Mouse (Mus musculus): ENCODE data around the gene Aars2.

The Aars2 gene

DNA sequence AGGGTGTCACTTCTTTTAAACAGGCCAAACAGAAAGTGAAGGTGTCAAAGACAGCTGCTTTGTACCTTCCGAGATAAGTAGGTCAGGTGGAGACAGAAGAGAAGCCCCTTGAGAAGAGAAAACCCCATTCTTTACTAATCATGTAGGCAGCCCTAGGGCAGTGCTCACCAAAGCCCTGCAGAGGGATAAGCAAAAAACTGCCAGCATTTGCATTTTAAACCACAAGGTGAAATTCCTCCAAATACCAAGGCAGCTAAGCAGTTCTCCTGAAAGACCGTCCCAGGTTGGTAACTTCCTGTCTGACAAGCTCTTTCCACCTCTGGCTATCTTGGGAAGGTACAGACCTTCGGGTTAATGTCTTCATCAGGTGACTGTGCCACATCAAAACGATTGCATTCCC is 4.3 kb upstream of the Aars2 start:
- no peak for DNase-seq

DNA sequence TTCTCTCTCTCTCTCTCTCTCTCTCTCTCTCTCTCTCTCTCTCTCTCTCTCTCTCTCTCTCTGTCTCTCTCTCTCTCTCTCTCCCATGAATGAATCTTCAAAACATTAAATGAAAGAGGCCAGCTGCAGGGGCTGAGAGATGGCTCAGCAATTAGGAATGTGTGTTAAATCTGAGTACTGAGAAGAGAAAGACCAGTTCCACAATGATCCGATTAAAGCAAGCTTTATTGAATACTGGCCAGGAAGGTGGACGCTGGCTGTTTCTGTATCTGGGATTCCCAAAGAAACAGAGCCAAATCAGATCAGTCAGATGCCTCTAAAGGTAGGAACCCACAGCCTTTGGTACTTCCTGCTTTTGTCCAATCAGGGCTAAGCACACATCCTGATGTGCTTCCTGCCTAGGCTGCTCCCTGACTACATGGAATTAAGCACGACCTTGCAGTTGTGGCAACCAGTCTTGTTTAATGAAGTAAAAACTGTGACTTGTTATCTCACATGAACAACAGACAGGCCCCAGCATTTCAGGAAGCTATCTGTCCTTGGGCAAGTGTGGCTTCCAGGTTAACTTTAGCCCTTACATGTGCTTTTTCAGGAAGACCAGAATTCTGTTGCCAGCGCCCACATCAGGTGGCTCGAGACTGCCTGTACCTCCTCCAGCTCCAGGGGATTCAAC is 3.2 kb upstream of the Aars2 start:
- DNase-seq = no peak

DNA sequence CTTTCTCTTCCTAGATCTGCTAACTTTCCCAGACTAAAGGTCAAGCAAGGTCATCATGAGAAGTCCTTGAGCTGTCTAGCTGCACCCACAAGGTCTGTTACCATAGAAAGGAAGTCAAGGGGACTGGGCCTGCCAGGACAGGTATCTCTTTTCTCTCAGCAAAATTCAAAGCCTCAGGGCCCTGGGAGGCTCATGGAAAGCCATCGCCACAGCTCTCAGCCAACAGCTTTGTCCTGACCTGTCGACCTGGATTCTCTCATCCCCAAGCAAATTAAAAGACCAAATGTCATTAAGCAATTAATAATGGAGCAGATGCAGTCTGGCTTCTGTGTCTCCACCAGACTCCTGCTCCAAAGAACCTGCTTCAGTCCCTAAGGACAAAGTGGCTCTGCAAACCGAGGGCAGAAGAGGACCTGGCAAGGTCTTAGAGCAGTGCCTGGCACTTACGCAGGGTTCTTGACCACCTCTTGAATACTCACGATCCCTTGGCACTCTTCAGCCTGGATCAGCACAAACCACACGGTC is 638 bp upstream of the Aars2 start:
- DNase-seq = peak; percentile 63

DNA sequence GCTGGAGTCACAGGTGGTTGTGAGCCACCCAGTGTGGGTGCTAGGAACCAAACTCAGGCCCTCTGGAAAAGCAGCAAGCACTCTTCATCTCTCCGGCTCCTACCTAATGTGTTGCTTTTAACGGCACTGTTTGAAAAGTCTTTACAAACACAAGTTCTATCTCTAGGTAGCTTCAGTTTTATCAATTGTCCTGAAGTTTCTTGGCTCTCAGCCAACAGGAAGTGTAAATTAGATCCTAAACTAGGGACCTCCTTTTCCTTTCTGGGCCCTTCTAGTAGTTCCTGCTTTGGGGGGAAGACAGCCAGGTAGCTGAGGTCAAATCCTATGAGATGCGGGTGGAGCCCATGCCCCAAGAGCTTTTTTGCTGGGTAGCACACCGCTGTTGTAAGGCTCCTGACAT is 4.2 kb downstream of the Aars2 start:
- DNase-seq = peak; percentile 14

DNA sequence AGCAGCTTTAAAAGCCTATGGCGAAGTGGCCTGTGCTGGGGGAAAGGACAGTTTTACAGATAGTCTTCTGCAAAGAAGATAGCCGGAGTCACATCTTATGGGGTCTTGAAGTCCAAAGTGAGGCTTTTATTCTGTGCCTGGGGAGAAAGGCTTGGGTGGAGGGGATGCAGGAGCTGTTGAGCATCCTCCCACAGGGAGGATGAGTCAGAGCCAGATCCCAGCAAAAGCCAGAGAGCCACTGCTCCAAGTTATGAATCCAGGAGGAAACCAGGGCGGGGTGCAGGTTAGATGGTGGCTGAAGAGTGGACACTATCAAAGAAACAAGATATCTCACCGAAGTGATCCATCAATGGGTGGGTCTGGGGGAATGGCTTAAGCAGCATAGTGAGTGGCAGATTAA is 5.1 kb downstream of the Aars2 start:
- DNase-seq = peak; percentile 13

DNA sequence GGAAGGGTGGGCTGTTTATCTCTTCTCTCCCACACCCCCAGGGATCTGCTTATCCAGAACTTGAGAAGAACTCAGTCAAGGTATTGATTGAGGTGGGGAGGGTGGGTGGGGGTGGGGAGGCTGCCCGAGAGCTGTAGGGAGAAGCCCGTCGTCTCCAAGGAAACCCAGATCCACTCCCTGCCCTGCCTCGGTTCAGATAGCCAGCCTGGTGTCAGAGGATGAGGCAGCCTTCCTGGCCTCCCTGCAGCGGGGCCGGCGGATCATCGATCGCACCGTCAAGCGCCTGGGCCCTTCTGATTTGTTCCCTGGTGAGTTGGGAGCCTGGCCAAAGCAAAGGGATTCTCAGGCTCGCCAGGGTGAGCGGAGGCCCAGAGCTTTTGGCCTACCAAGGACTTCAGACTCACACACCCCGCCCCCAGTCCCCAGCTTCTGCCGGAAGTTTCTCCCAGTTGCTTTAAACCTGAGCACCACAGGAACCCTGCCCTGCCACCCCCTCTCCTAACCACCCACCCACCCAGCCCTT is 8.6 kb downstream of the Aars2 start:
- peak; percentile 50 for DNase-seq

DNA sequence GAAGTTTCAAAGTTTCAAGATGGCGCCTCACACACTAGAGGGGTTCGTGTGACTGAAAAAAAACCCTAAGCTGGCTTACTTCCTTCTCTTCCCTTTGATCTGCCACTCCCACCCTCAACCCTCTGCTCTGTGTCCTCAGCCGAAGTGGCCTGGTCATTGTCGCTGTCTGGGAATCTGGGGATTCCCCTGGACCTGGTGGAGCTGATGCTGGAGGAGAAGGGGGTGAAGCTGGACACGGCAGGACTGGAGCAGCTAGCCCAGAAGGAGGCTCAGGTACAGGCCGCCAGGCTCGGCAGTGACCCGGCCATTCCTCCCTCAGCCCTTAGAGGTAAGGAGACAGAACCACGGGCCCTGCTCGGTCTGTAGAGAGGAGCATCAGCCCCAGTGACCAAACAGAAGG is 9.2 kb downstream of the Aars2 start:
- peak; percentile 46 for DNase-seq

DNA sequence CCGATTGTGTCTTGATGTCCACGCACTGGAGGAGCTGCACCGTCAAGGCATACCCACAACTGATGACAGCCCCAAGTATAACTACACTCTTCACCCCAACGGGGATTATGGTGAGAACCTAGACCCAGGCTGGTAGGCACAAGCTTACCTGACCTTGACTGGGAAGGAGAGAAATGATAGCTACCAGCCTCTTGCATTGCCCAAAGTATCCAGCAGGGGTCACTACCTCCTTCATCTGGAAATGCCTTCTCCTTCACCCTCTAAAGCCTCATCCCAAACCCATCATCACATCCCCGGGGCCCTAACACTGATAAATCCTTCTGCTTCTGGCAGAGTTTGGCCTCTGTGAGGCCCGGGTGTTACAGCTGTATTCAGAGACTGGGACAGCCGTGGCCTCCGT is 9.8 kb downstream of the Aars2 start:
- DNase-seq = peak; percentile 96

DNA sequence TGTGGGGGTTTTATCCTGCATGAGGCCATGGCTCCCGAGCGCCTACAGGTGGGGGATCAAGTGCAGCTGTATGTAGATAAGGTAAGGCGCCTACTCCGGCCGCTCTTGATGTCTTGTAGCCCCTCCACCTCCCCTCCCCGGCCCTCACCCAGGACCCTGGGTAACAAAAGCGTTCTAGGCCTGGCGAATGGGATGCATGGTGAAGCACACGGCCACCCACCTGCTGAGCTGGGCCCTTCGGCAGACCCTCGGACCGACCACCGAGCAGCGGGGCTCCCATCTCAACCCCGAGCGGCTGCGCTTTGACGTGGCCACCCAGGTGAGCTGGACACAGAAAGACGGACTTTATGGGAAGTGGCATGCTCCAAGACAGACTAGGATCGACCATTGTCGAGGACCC is 10.5 kb downstream of the Aars2 start:
- no peak for DNase-seq

DNA sequence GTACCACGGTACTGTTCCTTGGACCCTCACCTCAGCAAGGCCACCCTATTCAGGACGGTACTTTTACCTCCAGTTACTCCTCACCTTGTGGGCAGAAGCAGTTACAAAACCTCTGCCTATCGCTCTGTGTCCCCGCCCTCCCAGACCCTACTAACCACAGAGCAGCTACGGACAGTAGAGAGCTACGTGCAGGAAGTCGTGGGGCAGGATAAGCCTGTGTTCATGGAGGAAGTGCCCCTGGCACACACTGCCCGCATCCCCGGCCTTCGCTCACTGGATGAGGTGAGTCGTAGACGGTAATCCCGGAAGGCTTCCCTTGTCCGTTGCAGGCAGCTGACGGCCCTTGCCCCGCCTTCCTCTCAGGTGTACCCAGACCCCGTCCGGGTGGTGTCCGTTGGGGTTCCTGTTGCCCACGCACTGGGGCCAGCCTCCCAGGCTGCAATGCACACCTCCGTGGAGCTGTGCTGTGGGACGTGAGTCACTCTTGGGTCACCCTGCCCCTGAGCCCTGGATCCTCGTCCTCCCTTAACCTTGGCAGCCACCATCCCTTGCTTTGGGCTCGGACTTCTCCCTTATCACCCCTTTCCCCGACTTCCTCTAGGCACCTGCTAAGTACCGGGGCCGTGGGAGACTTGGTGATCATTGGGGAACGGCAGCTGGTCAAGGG is 11.0 kb downstream of the Aars2 start:
- peak; percentile 61 for DNase-seq

DNA sequence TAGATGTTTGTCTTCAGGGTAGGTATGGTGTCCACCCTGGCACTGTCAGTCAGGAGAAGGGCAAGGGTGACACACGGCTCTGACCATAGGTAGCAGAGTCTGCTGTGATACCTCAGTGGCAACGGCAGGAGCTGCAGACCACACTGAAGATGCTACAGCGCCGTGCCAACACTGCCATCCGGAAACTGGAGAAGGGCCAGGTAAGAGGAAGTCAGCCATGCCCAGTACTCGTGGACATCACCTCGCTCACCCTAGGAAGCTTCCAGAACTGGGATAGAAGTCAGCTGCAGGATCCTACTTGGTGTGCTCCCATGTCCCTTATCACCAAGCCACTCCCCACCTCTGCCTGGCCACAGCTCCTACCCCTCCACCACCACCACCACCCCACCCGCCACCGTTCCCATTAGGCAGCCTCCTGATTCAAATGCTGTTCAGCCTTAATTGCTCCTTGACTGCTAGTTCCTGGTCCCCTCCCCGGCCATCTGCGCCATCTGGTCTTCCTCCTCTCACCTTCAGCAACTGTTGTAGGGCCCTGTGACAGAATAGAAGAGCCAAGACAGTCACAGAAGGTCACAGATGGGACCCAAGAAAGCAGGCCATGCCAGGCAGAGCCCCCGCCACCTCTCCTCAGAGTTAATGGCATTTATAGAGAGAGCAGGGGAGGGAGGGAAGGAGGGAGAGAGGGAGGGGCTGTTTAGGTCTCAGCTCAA is 12.3 kb downstream of the Aars2 start:
- peak; percentile 96 for DNase-seq

DNA sequence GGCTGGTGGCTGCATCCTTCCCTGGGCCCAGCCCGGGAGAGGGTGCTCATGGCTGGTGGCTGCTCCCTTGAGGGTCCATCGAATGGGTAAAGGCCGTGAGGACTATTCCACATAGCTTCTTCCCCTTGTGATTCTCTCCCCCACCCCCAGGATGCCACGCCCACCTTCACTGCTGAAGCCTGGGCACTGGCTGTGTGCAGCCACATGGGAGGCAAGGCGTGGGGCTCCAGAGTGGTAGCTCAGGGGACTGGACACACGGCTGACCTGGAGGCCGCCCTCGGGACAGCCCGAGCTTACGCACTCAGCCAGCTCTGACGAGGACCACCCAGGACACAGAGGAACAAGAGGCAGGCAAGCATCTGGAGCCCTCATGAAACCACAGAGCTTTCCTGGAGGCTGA is 13.5 kb downstream of the Aars2 start:
- DNase-seq = peak; percentile 61

DNA sequence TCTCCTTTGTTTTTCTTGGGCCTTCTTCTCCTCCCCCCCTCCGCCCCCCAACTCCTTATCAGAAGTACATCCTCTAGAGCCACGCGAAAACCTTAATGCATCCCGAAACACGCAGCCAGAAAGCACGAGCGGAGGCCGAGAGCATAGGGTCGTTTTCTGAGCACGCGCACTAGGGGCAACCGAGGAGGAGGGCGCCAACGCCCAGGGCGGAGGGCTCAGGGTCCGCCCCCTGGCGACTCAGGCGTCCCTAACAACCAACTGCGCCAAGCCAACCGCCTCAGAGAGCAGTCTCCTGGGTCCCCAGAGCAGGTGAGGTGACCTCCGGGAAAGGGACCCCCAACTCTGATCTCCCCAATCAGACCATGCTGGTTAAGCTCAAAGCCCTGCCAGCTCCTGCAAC is 16.6 kb downstream of the Aars2 start, which contains the start of gene Tcte1:
TSS of gene Tcte1 (plus strand) at position 172 of the 400 bp plus-strand sequence.
- no peak for DNase-seq

DNA sequence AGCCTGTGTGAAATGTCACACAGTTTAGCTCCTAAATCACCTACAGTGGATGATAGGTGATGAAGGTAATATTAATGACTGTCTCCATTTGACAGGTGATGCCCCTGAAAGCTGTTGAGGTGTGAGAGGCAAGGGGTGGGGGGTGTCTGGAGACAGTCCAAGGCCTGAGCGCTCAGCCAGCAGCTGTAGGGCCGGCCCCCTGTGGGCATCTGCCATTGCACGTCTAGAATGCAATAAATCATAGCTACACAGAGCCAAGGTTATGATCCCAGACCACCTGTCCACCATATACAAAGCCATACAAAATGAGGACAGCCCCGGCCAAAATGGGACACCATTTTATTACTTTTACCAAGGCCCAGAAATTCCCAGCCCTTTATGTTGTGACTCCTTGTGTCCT is 18.3 kb downstream of the Aars2 start:
- peak; percentile 67 for DNase-seq

DNA sequence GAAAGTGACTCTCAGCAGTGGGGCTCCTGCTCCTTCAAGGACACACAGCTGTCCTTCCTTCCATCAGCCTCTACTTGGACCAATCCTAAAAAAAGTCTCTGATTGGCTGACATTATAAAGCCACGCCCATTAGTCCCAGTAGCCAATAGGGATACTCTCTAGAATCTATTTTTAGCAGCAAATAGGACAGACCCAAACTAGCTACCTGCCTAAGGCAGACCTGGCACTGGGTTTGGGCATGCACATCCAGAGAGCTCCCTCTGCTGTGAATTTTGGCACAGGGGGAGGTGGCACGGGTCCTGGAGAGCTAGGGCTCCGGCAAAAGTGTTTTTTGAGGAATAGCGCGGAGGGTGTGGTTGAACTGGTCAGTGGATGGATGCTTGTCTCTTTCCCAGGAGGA is 19.9 kb downstream of the Aars2 start:
- DNase-seq = peak; percentile 72

DNA sequence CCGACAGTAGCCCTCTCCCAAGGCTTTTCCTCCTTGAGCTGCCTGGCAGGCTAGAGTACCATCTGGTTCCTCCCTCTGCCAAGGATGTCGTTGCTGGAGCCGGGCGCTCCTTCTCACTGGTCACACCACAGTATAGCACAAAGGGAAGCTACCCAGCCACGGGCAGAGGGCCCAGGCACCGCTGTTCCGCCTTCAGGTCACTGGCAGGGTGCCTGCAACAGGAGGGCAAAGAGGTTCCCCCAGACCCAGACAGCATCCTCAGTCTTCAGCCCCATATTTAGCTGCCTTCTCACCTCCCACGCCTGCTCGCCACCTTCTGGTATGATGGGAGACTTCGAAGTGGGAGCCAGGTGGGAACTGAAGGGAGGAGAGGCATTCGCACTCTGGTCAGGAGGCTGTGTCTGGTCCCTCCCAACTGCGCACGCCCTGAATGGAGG is 23.7 kb downstream of the Aars2 start:
- peak; percentile 95 for DNase-seq

DNA sequence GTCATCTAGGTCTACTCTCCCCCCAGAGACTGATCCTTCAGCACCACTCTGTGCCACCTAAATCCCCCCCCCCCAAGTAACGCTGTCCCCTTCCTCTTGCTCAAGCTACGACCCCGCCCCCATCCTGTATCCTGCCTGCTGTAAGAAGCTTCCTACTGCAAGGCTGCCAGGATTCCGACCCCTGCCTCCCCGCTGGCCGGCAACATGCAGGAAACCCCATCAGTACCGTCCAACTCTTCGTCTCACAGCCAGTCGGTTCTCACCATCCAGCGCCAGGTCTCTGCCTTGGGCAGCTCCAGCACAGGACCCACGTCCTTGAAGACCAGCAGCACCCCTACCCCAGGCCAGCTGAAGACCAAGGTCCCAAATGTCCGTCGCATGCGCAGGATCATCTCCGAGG is 26.3 kb downstream of the Aars2 start:
- DNase-seq = no peak

DNA sequence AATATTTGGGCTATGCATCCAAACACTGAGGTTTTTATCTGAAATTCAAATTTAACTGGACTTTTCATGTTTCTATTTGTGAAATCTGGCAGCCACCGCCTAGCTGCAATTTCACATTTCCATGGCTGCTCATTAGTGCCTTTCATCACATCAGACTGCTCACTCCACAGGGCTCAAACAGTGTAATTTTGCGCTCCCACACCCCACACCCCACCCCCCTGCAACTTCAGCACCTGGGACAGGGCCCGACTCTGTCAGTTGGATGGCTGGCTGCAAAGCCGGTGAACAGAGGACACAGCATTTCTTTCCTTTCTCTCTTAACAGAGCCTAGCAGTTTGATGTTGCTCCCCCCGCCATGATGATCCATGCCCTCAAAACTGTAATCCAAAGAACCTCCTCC is 29.6 kb downstream of the Aars2 start:
- DNase-seq = no peak

DNA sequence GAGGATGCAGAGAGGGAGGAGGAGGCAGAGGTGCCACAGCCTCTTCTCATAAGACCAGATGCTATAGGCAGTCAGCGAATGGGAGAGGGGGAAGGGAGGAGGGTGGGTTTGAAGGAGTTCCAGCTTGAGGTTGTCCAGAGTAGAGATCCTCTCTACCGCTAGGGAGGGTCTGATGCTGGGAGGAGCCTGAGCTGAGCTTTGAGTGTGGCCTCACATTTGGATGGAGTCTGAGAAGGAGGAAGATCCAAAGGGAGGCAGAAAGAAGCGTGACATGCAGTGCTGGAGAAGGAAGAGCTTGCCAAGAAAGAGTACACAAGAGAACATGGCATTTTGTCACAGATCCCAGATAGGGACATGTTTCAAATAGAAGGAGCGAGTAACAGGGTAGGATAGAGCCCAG is 31.8 kb downstream of the Aars2 start:
- no peak for DNase-seq

DNA sequence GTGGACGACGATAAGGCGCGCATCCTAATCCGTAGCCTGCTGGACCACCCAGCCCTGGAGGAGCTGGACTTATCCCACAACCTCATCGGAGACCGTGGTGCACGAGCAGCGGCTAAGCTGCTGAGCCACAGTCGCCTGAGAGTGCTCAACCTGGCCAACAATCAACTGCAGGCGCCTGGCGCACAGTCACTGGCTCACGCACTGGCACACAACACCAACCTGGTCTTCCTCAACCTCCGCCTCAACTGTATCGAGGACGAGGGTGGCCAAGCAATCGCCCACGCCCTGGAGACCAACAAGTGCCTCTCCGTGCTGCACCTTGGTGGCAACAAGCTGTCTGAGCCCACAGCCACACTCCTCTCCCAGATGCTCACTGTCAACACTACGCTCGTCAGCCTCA is 33.0 kb downstream of the Aars2 start:
- no peak for DNase-seq

DNA sequence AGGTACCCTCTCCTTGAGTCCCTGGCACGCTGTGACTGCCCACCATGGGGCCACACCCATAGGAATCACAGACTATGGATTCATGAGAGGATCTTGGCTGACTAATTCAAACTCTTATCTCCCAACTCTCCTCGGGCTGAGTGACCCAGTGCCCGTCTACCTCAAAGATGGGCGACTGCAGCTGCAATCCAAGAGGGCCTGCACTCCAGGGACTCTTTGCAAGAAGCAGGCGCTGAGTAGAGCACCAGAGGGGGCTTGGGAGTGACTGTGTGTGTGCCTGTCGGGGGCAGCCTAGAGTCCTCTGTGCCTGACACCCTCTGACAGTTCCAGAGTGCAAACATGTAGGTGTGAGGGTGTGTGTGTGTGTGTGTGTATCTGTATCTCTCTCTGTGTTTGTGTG is 35.5 kb downstream of the Aars2 start:
- no peak for DNase-seq

DNA sequence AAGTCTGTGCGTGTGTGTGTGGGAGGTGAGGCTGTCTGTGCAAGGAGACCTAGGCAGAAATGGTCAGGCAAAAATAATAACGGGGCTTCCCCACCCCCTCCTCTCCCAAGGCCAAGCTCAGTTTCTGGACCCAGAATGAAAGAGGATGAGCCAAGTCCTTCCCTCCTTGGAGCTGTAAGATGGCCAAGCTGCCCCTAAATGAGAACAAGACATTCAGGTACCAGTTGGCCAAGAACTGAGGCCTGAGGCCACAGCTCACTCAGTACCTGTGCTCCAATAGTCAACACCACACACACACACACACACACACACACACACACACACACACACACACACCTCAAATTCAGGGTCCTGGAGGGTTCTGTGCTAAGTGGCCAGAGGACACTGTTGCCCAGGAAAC is 36.1 kb downstream of the Aars2 start:
- DNase-seq = peak; percentile 76

DNA sequence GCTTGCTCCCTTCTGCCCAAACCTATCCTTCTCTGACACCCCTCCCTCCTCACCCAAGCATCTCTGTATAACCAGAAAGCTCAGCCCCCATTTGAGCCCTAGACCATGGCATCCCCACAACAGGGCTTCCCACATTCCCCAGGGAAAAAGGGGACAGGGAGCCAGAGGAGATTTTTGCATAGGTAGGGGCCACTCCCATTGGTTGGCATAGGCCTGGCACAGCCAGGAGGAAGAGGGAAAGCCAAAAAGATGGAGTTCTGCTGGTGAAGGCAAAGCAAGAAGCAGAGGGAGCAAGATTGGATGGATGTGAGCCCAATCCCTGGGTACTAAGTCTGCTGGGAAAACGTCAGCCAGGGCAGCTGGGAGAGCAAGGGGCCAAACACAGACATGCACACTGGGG is 36.5 kb downstream of the Aars2 start:
- DNase-seq = peak; percentile 66

Data from cerebellum, adult 9-10 months (tissue).